Mouse (Mus musculus) hindbrain, embryonic 16.5 days (tissue): ENCODE results near the gene Panx1. TPM values are rescaled to one million over a fixed set of nuclear protein-coding genes. Genes with fewer than 3 reads are reported as not detected.

Experiments used
- ATAC-seq: fragments of 200-750 bp; cut with Nextera tagmentation; 2 replicates; pipeline ENCODE4 v1.8.0; 2017; ENCODE audit warnings: moderate TSS enrichment, moderate library complexity
- H3K27ac ChIP-seq: fragments of 300-500 bp; sonication (generic); 2 replicates; pipeline ENCODE4 v1.5.1; 2014; ENCODE audit warnings: low read depth, mild to moderate bottlenecking, control low read depth, low read length, moderate library complexity
- H3K27me3 ChIP-seq: fragments of 300-500 bp; sonication (generic); replicated peaks from 2 replicates; pipeline ENCODE4 v1.6.1; 2014; ENCODE audit warnings: low read length; ENCODE audit not compliant: control insufficient read depth, insufficient read depth
- H3K36me3 ChIP-seq: fragments of 300-500 bp; sonication (generic); 2 replicates; pipeline ENCODE4 v1.6.1; 2014; ENCODE audit warnings: mild to moderate bottlenecking, low read length, moderate library complexity, mixed read lengths; ENCODE audit not compliant: control insufficient read depth, insufficient read depth
- H3K4me1 ChIP-seq: fragments of 300-500 bp; sonication (generic); 2 replicates; pipeline ENCODE4 v1.6.1; 2014; ENCODE audit warnings: low read depth, low read length; ENCODE audit not compliant: control insufficient read depth, insufficient read depth
- H3K4me2 ChIP-seq: fragments of 300-500 bp; sonication (generic); 2 replicates; pipeline ENCODE4 v1.6.1; 2014; ENCODE audit warnings: mild to moderate bottlenecking, low read length, control low read depth, moderate library complexity
- H3K4me3 ChIP-seq: fragments of 300-500 bp; sonication (generic); 2 replicates; pipeline ENCODE4 v1.5.1; 2014; ENCODE audit warnings: mild to moderate bottlenecking, low read length, control low read depth, moderate library complexity
- H3K9ac ChIP-seq: fragments of 300-500 bp; sonication (generic); 2 replicates; pipeline ENCODE4 v1.6.1; 2014; ENCODE audit warnings: low read depth, mild to moderate bottlenecking, control low read depth, low read length, moderate library complexity
- H3K9me3 ChIP-seq: fragments of 300-500 bp; sonication (generic); 2 replicates; pipeline ENCODE4 v1.6.1; 2014; ENCODE audit warnings: mild to moderate bottlenecking, low read length, moderate library complexity; ENCODE audit not compliant: control insufficient read depth
- WGBS: fragments of 180-500 bp; shearing (Covaris S2); extraction: QIAGEN DNeasy Blood & Tissue Kit; methylation state at CpG from one replicate; pipeline ENCODE4 v1.1.7; 2014; 5-methylcytosine and 5-hydroxymethylcytosine counted together
- polyA plus RNA-seq: library from polyadenylated mRNA; unstranded; fragments of >200 nt; fragmentation: Nextera tagmentation; extraction: Ambion mirVana; gene quantifications from 2 replicates; pipeline ENCODE4 v1.2.1, GENCODE M21; 2015

Gene Panx1
- polyA plus RNA-seq, 1 experiment from 2014 or later: 135 TPM

- 96% methylated on average over 1 of the region's 1 CpGs for WGBS
- Histone ChIP-seq H3K36me3 (no peaks in the 10 kb centered on the region), H3K4me2 (no peak overlapping the region), H3K9ac (no peak overlapping the region), H3K27me3 (no peaks in the 10 kb centered on the region), H3K4me3 (no peak overlapping the region), H3K27ac (no peak overlapping the region), H3K4me1 (no peaks in the 10 kb centered on the region), H3K9me3 (no peaks in the 10 kb centered on the region)
- ATAC-seq: no peak
These were observed 77.7 kb downstream of the Panx1 start for GRCm38 (mm10) chr9:14967598-14967997.

GRCm38 (mm10) chr9:14966787-14967186, 78.5 kb downstream of the Panx1 start:
- H3K27ac ChIP-seq: no peak overlapping the region
- H3K4me1 ChIP-seq: no peaks in the 10 kb centered on the region
- H3K9ac ChIP-seq: no peak overlapping the region
- 53% methylated on average over 4 of the region's 4 CpGs for WGBS
- H3K27me3 ChIP-seq: no peaks in the 10 kb centered on the region
- no peak overlapping the region for H3K4me3 ChIP-seq
- no peaks in the 10 kb centered on the region for H3K36me3 ChIP-seq
- no peaks in the 10 kb centered on the region for H3K9me3 ChIP-seq
- H3K4me2 ChIP-seq: no peak overlapping the region
- ATAC-seq: no peak

GRCm38 (mm10) chr9:14965368-14965767, 79.9 kb downstream of the Panx1 start:
- no peaks in the 10 kb centered on the region for H3K27me3 ChIP-seq
- H3K27ac ChIP-seq: no peak overlapping the region
- H3K9ac ChIP-seq: no peak overlapping the region
- H3K4me2 ChIP-seq: no peak overlapping the region
- H3K9me3 ChIP-seq: no peaks in the 10 kb centered on the region
- H3K4me1 ChIP-seq: no peaks in the 10 kb centered on the region
- ATAC-seq: no peak
- no peak overlapping the region for H3K4me3 ChIP-seq
- H3K36me3 ChIP-seq: no peaks in the 10 kb centered on the region

- no peaks in the 10 kb centered on the region for H3K9me3 ChIP-seq
- no peak overlapping the region for H3K4me3 ChIP-seq
- no peaks in the 10 kb centered on the region for H3K27me3 ChIP-seq
- H3K27ac ChIP-seq: no peak overlapping the region
- H3K4me2 ChIP-seq: no peak overlapping the region
- 92% methylated on average over 1 of the region's 1 CpGs for whole genome bisulfite sequencing
- ATAC-seq: no peak
- H3K36me3 ChIP-seq: no peaks in the 10 kb centered on the region
- H3K4me1 ChIP-seq: no peaks in the 10 kb centered on the region
- no peak overlapping the region for H3K9ac ChIP-seq
These were observed 82.5 kb downstream of the Panx1 start for GRCm38 (mm10) chr9:14962769-14963168.

- ATAC-seq: no peak
- Histone ChIP-seq H3K4me1 (no peaks in the 10 kb centered on the region), H3K9me3 (no peaks in the 10 kb centered on the region), H3K4me2 (no peak overlapping the region), H3K27me3 (no peaks in the 10 kb centered on the region), H3K4me3 (no peak overlapping the region), H3K36me3 (no peaks in the 10 kb centered on the region), H3K9ac (no peak overlapping the region), H3K27ac (no peak overlapping the region)
- WGBS: 61% methylated on average over 1 of the region's 1 CpGs
These were observed 90.6 kb downstream of the Panx1 start for GRCm38 (mm10) chr9:14954659-14955058.

Other genes with a start within 250 kb of the Panx1 start
- 1.3 and 1.7 TPM in 2 replicates for gene Gpr83, start 185.3 kb downstream of the Panx1 start, polyA plus RNA-seq
- not detected in 2 replicates for gene Izumo1r, start 141.5 kb downstream of the Panx1 start, polyA plus RNA-seq
- not detected in 2 replicates for gene Hephl1, start 66.6 kb upstream of the Panx1 start, polyA plus RNA-seq
- 33.0 and 36.6 TPM in 2 replicates for gene Vstm5, start 193.6 kb upstream of the Panx1 start, polyA plus RNA-seq
- 25.8 and 31.9 TPM in 2 replicates for gene Med17, start 234.5 kb upstream of the Panx1 start, polyA plus RNA-seq